Mouse (Mus musculus) C2C12 (cell line): ENCODE measurements around the gene Fryl.

Experiments
- CTCF ChIP-seq: IDR thresholded peaks from one replicate; pipeline ENCODE4 v1.5.1; 2011; ENCODE audit not compliant: control insufficient read depth, insufficient read depth, insufficient read length
- MYOD1 ChIP-seq: IDR thresholded peaks from one replicate; pipeline ENCODE4 v1.6.1; 2011; ENCODE audit warnings: low read depth; ENCODE audit not compliant: control insufficient read depth, insufficient read length
- USF1 ChIP-seq: IDR thresholded peaks from one replicate; pipeline ENCODE4 v1.6.1; 2011; ENCODE audit warnings: low read depth, mild to moderate bottlenecking, control low read depth, moderate library complexity

GRCm38 (mm10) chr5:73218065-73218464 lies 38.4 kb downstream of the Fryl start:
- TF ChIP-seq USF1 (no peak), CTCF (no peak), MYOD1 (no peak)
